Mouse (Mus musculus): Measurements from ENCODE around the gene Sun3. TPM values are rescaled to one million over a fixed set of nuclear protein-coding genes. Genes with fewer than 3 reads are reported as not detected.

The Sun3 gene
- polyA plus RNA-seq, 1 experiment from 2014 or later, result not detected

DNA sequence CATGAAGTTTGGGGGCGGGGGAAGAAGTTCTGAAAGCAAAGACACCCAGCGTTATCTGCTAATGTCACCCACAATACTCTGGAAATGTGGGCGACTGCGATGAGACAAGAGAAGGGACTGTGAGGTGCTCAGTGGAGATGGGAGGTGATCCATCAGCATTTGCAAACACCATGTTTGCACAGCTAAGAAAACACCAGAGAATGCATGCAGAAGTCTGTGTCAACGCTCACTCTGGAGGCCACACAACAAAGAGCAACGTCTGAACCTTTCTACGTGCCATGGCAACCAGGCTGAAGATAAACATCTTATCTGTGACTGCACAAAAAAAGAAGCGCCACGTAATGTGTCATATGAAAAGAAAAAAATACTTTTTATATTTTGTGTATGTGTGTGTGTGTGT lies 78.3 kb downstream of the Sun3 start:
- ATAC-seq (replicated peaks; ENCODE audit: low FRiP score) (peak; percentile 85), DNase-seq (ENCODE audit: low spot score) (no peak)
- H3K4me3 ChIP-seq (ENCODE audit: low read depth, low read length), result no peak overlapping the region
- no peak overlapping the region for H3K27ac ChIP-seq (ENCODE audit: low read depth, low read length)
- no peaks in the 10 kb centered on the region for H3K36me3 ChIP-seq (ENCODE audit: control insufficient read depth, insufficient read depth, low read length)
- 53% methylated on average over 9 of the region's 9 CpGs for WGBS
- H3K9me3 ChIP-seq (ENCODE audit: control insufficient read depth, low read length), result no peaks in the 10 kb centered on the region
- no peak overlapping the region for H3K9ac ChIP-seq (ENCODE audit: low read depth, low read length)
- H3K4me1 ChIP-seq (replicated peaks; ENCODE audit: control insufficient read depth, insufficient read depth, low read length), result no peaks in the 10 kb centered on the region
- peak overlapping the region; percentile 34 for H3K4me2 ChIP-seq
- H3K27me3 ChIP-seq (replicated peaks; ENCODE audit: control insufficient read depth, insufficient read depth, low read length), result no peaks in the 10 kb centered on the region; the same call in 1 of the 2 replicates

DNA sequence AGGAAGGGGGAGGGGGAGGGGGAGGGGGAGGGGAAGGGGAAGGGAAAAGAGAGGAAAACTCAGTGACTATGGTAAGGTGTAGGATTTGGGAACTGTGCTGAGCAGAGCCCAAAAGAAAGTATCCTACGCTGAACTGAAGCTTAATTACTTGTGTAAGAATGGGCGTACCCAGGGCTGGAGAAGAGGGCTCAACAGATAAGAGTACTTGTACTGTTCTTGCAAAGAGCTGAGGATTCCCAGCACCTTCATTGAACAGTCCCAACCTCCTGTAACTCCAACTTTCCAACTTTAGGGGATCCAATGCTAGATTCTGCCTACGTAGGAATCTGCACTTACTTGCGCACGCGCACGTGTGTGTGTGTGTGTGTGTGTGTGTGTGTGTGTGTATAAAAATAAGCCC lies 80.7 kb downstream of the Sun3 start:
- Histone ChIP-seq H3K4me1 (replicated peaks; ENCODE audit: control insufficient read depth, insufficient read depth, low read length) (no peaks in the 10 kb centered on the region), H3K27ac (ENCODE audit: low read depth, low read length) (no peak overlapping the region), H3K9me3 (ENCODE audit: control insufficient read depth, low read length) (no peaks in the 10 kb centered on the region), H3K4me3 (ENCODE audit: low read depth, low read length) (no peak overlapping the region), H3K9ac (ENCODE audit: low read depth, low read length) (no peak overlapping the region), H3K36me3 (ENCODE audit: control insufficient read depth, insufficient read depth, low read length) (no peaks in the 10 kb centered on the region), H3K27me3 (replicated peaks; ENCODE audit: control insufficient read depth, insufficient read depth, low read length) (no peaks in the 10 kb centered on the region), H3K4me2 (no peak overlapping the region)
- ATAC-seq (replicated peaks; ENCODE audit: low FRiP score) (peak; percentile 39; the same call in 1 of the 2 replicates), DNase-seq (ENCODE audit: low spot score) (no peak)
- 89% methylated on average over 7 of the region's 7 CpGs for WGBS

Other genes starting within 250 kb of the Sun3 start
- gene Pkd1l1, start 75.7 kb downstream of the Sun3 start, polyA plus RNA-seq (2014; fragmentation: Nextera tagmentation; extraction: Ambion mirVana), result 0.10 and 0.18 TPM in 2 replicates
- gene Hus1, start 37.8 kb downstream of the Sun3 start, polyA plus RNA-seq (2014; fragmentation: Nextera tagmentation; extraction: Ambion mirVana), result 22.6 and 23.0 TPM in 2 replicates
- 0.36 TPM in 2 replicates for gene Gm11992, start 397 bp downstream of the Sun3 start, polyA plus RNA-seq (2014; fragmentation: Nextera tagmentation; extraction: Ambion mirVana)
- 5.1 and 6.6 TPM in 2 replicates for gene Upp1, start 69.1 kb upstream of the Sun3 start, polyA plus RNA-seq (2014; fragmentation: Nextera tagmentation; extraction: Ambion mirVana)
- gene Abca13, start 143.0 kb upstream of the Sun3 start, polyA plus RNA-seq (2014; fragmentation: Nextera tagmentation; extraction: Ambion mirVana), result 0.04 and 0.09 TPM in 2 replicates

Data from liver, embryonic 11.5 days (tissue).